Mouse (Mus musculus): ENCODE measurements around the gene Foxb2.
"Not testable (repeated sequence)": the region's sequence is repeated elsewhere in the genome, so short reads cannot be mapped to it uniquely, and the experiment has no call there.

Foxb2 gene

GRCm38 (mm10) chr19:16873221-16873861 lies at the start of gene Foxb2:
TSS of gene Foxb2 (minus strand) at chr19:16873805.
- no peak for DNase-seq (ENCODE audit: low read depth in 2 of 2, low spot score in 2 of 2)

- no peak for DNase-seq (ENCODE audit: low read depth in 2 of 2, low spot score in 2 of 2)
Measured at GRCm38 (mm10) chr19:16911507-16911906, 37.9 kb upstream of the Foxb2 start.

GRCm38 (mm10) chr19:16903106-16903505 lies 29.5 kb upstream of the Foxb2 start:
- DNase-seq (ENCODE audit: low read depth in 2 of 2, low spot score in 2 of 2) = no peak

- no peak for DNase-seq (ENCODE audit: low read depth in 2 of 2, low spot score in 2 of 2)
Measured at GRCm38 (mm10) chr19:16899716-16900115, 26.1 kb upstream of the Foxb2 start.

GRCm38 (mm10) chr19:16898576-16898975 lies 25.0 kb upstream of the Foxb2 start:
- no peak for DNase-seq (ENCODE audit: low read depth in 2 of 2, low spot score in 2 of 2)

GRCm38 (mm10) chr19:16876458-16876770 lies 2.8 kb upstream of the Foxb2 start:
- no peak for DNase-seq (ENCODE audit: low read depth in 2 of 2, low spot score in 2 of 2)

GRCm38 (mm10) chr19:16875631-16876457 lies 2.2 kb upstream of the Foxb2 start:
- DNase-seq (ENCODE audit: low read depth in 2 of 2, low spot score in 2 of 2) = no peak

GRCm38 (mm10) chr19:16874991-16875540 lies 1.5 kb upstream of the Foxb2 start:
- no peak for DNase-seq (ENCODE audit: low read depth in 2 of 2, low spot score in 2 of 2)

GRCm38 (mm10) chr19:16873942-16874861 lies 597 bp upstream of the Foxb2 start:
- no peak for DNase-seq (ENCODE audit: low read depth in 2 of 2, low spot score in 2 of 2)

- no peak for DNase-seq (ENCODE audit: low read depth in 2 of 2, low spot score in 2 of 2)
Measured at GRCm38 (mm10) chr19:16872331-16873180, 1.0 kb downstream of the Foxb2 start.

GRCm38 (mm10) chr19:16871192-16871760 lies 2.3 kb downstream of the Foxb2 start:
- no peak for DNase-seq (ENCODE audit: low read depth in 2 of 2, low spot score in 2 of 2)

GRCm38 (mm10) chr19:16870501-16871191 lies 3.0 kb downstream of the Foxb2 start:
- no peak for DNase-seq (ENCODE audit: low read depth in 2 of 2, low spot score in 2 of 2)

- no peak for DNase-seq (ENCODE audit: low read depth in 2 of 2, low spot score in 2 of 2)
Measured at GRCm38 (mm10) chr19:16868534-16868933, 5.1 kb downstream of the Foxb2 start.

- DNase-seq (ENCODE audit: low read depth in 2 of 2, low spot score in 2 of 2) = no peak
Measured at GRCm38 (mm10) chr19:16858646-16859045, 15.0 kb downstream of the Foxb2 start.

GRCm38 (mm10) chr19:16856752-16857151 lies 16.9 kb downstream of the Foxb2 start:
- DNase-seq (ENCODE audit: low read depth in 2 of 2, low spot score in 2 of 2) = no peak

GRCm38 (mm10) chr19:16844091-16844490 lies 29.5 kb downstream of the Foxb2 start:
- not testable (repeated sequence) for DNase-seq (ENCODE audit: low read depth in 2 of 2, low spot score in 2 of 2)

GRCm38 (mm10) chr19:16841516-16842249 lies 31.9 kb downstream of the Foxb2 start:
- no peak for DNase-seq (ENCODE audit: low read depth in 2 of 2, low spot score in 2 of 2)

- no peak for DNase-seq (ENCODE audit: low read depth in 2 of 2, low spot score in 2 of 2)
Measured at GRCm38 (mm10) chr19:16841001-16841400, 32.6 kb downstream of the Foxb2 start.

- no peak for DNase-seq (ENCODE audit: low read depth in 2 of 2, low spot score in 2 of 2)
Measured at GRCm38 (mm10) chr19:16827657-16828056, 45.9 kb downstream of the Foxb2 start.

All from CD8-positive naive resting alpha-beta T cell, adult 2 months (primary cell).